Mouse (Mus musculus) kidney, adult 2 months (tissue): ENCODE data around the gene Tmbim6.
"Not testable (repeated sequence)": the region's sequence is repeated elsewhere in the genome, so short reads cannot be mapped to it uniquely, and the experiment has no call there.

Source experiments
- CTCF ChIP-seq: fragments of 200-500 bp; conservative IDR thresholded peaks from 2 replicates; pipeline ENCODE4 v1.5.1; 2011; ENCODE audit warnings: low read depth, mild to moderate bottlenecking, control low read depth, low read length, moderate library complexity, mixed read lengths; ENCODE audit not compliant: insufficient read depth, insufficient read length
- POLR2A ChIP-seq: fragments of 200-500 bp; IDR thresholded peaks from one replicate; pipeline ENCODE4 v1.6.1; 2011; ENCODE audit warnings: low read depth, low read length, control low read depth

DNA sequence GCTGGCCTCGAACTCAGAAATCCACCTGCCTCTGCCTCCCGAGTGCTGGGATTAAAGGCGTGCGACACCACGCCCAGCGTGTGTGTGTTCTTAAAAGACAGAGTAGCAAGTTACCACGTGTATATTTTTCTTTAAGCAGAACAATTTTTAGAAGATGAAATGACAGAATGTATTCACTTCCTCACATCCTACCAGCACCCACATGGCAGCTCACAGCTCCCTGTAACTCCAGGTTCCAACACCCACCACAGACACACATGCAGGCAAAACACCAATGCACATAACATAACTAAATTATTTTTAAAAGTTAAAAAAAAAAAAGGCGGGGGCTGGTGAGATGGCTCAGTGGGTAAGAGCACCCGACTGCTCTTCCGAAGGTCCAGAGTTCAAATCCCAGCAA is 53.5 kb downstream of the Tmbim6 start:
- not testable (repeated sequence) for TF ChIP-seq POLR2A, CTCF
